Mouse (Mus musculus): ENCODE data around the gene Naa35. TPM values are rescaled to one million over a fixed set of nuclear protein-coding genes. Genes with fewer than 3 reads are reported as not detected.

The Naa35 gene
- polyA plus RNA-seq, 1 experiment, result 7.7 TPM

- TF ChIP-seq GATA1 (IDR thresholded peaks at IDR 0.05; ENCODE audit: low read length), result no peak
Measured at GRCm38 (mm10) chr13:59562471-59562870, 22.6 kb upstream of the Naa35 start.

GRCm38 (mm10) chr13:59564505-59564904, 20.6 kb upstream of the Naa35 start:
- TF ChIP-seq GATA1 (IDR thresholded peaks at IDR 0.05; ENCODE audit: low read length), result no peak

GRCm38 (mm10) chr13:59564923-59565322, 20.1 kb upstream of the Naa35 start:
- TF ChIP-seq GATA1 (IDR thresholded peaks at IDR 0.05; ENCODE audit: low read length), result no peak

- TF ChIP-seq GATA1 (IDR thresholded peaks at IDR 0.05; ENCODE audit: low read length), result no peak
Measured at GRCm38 (mm10) chr13:59565945-59566520, 19.0 kb upstream of the Naa35 start.

- TF ChIP-seq GATA1 (IDR thresholded peaks at IDR 0.05; ENCODE audit: low read length), result no peak
Measured at GRCm38 (mm10) chr13:59571107-59571506, 14.0 kb upstream of the Naa35 start.

- no peak for TF ChIP-seq GATA1 (IDR thresholded peaks at IDR 0.05; ENCODE audit: low read length)
Measured at GRCm38 (mm10) chr13:59572549-59572948, 12.5 kb upstream of the Naa35 start.

GRCm38 (mm10) chr13:59580954-59581353, 4.1 kb upstream of the Naa35 start:
- no peak for TF ChIP-seq GATA1 (IDR thresholded peaks at IDR 0.05; ENCODE audit: low read length)

- no peak for TF ChIP-seq GATA1 (IDR thresholded peaks at IDR 0.05; ENCODE audit: low read length)
Measured at GRCm38 (mm10) chr13:59584481-59584880, 578 bp upstream of the Naa35 start.

GRCm38 (mm10) chr13:59585648-59586005, 568 bp downstream of the Naa35 start:
- TF ChIP-seq GATA1 (IDR thresholded peaks at IDR 0.05; ENCODE audit: low read length), result no peak

GRCm38 (mm10) chr13:59587201-59587600, 2.1 kb downstream of the Naa35 start:
- no peak for TF ChIP-seq GATA1 (IDR thresholded peaks at IDR 0.05; ENCODE audit: low read length)

- no peak for TF ChIP-seq GATA1 (IDR thresholded peaks at IDR 0.05; ENCODE audit: low read length)
Measured at GRCm38 (mm10) chr13:59589672-59590071, 4.6 kb downstream of the Naa35 start.

GRCm38 (mm10) chr13:59590691-59591090, 5.6 kb downstream of the Naa35 start:
- no peak for TF ChIP-seq GATA1 (IDR thresholded peaks at IDR 0.05; ENCODE audit: low read length)

GRCm38 (mm10) chr13:59592630-59593029, 7.6 kb downstream of the Naa35 start:
- TF ChIP-seq GATA1 (IDR thresholded peaks at IDR 0.05; ENCODE audit: low read length), result no peak

GRCm38 (mm10) chr13:59603096-59603495, 18.0 kb downstream of the Naa35 start:
- TF ChIP-seq GATA1 (IDR thresholded peaks at IDR 0.05; ENCODE audit: low read length), result peak; percentile 26

GRCm38 (mm10) chr13:59604511-59604910, 19.5 kb downstream of the Naa35 start:
- TF ChIP-seq GATA1 (IDR thresholded peaks at IDR 0.05; ENCODE audit: low read length), result no peak

GRCm38 (mm10) chr13:59605221-59605922, 20.3 kb downstream of the Naa35 start:
- TF ChIP-seq GATA1 (IDR thresholded peaks at IDR 0.05; ENCODE audit: low read length), result no peak

- TF ChIP-seq GATA1 (IDR thresholded peaks at IDR 0.05; ENCODE audit: low read length), result no peak
Measured at GRCm38 (mm10) chr13:59609885-59610284, 24.8 kb downstream of the Naa35 start.

Data from G1E-ER4 (cell line).